In the genomic region with DNA sequence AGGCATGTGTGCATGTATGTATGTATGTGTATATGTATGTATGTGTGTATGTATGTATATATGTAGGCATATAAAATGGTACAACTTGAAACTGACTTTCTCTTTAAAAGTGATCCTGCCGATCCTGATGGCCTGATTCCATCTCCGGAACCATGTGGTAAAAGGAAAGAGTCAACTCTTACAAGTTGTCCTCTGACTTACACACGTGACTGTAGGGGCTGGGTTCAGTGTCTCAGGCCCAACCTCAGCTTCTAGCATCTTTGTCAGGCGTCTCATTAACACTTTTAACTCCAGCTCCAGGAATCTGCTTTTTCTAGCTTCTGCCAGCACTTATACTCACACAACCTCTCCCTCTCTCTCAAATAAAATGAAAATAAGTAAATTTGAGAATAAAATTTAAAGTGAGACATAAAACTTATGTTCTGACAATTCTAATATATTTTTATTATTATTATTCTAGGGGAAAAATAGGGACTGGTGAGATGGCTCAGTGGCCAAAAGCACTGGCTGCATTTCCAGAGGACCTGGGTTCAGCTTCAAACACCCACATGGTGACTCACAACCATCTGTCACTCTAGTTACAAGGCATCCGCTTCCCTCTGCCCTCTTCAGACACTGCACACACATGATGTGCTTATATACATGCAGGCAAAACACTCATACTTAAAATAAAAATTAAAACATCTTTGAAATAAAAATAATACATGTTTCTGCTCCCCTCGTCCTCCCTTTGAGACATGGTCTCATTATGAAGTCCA, we compare ENCODE assay signal across 21 mouse cellular contexts. TPM values are rescaled to one million over a fixed set of nuclear protein-coding genes. Genes with fewer than 3 reads are reported as not detected.
A peak's percentile ranks its signal among the peaks of the same experiment; 100 is the strongest.
DNase-seq lines count a peak whose midpoint lies in the region; ATAC-seq and TF ChIP-seq lines count a peak whose summit lies in the region.
"Had no signal": no experiment of that assay in that cellular context is flagged by ENCODE, and none has a peak within 500 bp of the region (broad histone marks: within the 10 kb centered on the region; RNA-seq: fewer than 3 reads in every experiment).

No protein-coding gene starts in this region.

- peaks cover 27% of the 10 kb centered on the region for H3K36me3 ChIP-seq in midbrain, postnatal 0 days (ENCODE audit: insufficient read depth, low read length)
- H3K36me3 ChIP-seq in forebrain, embryonic 11.5 days (ENCODE audit: control insufficient read depth, insufficient read depth, low read length): no peaks in the 10 kb centered on the region; the same call in 1 of the 2 replicates

- no peaks in the 10 kb centered on the region for H3K9me3 ChIP-seq in midbrain, postnatal 0 days (ENCODE audit: low read length)
- no peaks in the 10 kb centered on the region for H3K9me3 ChIP-seq in forebrain, embryonic 11.5 days (ENCODE audit: control insufficient read depth, low read length)
- H3K9me3 ChIP-seq: embryonic facial prominence, embryonic 15.5 days; heart, embryonic 10.5 days; midbrain, embryonic 13.5 days had no signal

- peak; percentile 18 for DNase-seq in adrenal gland, adult 8-10 months
- DNase-seq in adrenal gland, postnatal 10 days: no peak
- peak; percentile 76 for DNase-seq in 3T3-L1 (ENCODE audit: low read depth, low spot score)
- peak; percentile 64 to 83 for DNase-seq in cerebellum, adult 18-20 months
- no peak for DNase-seq in gastrocnemius, postnatal 4 days (ENCODE audit: low spot score in 2 of 2)
- DNase-seq in midbrain, postnatal 0 days (ENCODE audit: low spot score): no peak
- DNase-seq in forebrain, embryonic 11.5 days (ENCODE audit: low spot score): no peak
- DNase-seq: B cell, adult 2 months; heart, postnatal 14 days; kidney, adult 18-20 months; kidney, postnatal 25 days; left cerebral cortex, postnatal 4 days; lung, embryonic 14.5 days; thymus, postnatal 4 days had no signal

- no peaks in the 10 kb centered on the region for H3K27me3 ChIP-seq in midbrain, postnatal 0 days (ENCODE audit: insufficient read depth, low read length)
- H3K27me3 ChIP-seq in forebrain, embryonic 11.5 days (ENCODE audit: control insufficient read depth, insufficient read depth, low read length): no peaks in the 10 kb centered on the region
- H3K27me3 ChIP-seq: embryonic facial prominence, embryonic 15.5 days; midbrain, embryonic 13.5 days had no signal

- no peak for TF ChIP-seq POLR2A in embryonic fibroblast, embryonic 13.5 days (IDR thresholded peaks at IDR 0.05; ENCODE audit: low read depth, low read length)

- no peak for ATAC-seq in midbrain, postnatal 0 days (ENCODE audit: low FRiP score)
- no peak for ATAC-seq in forebrain, embryonic 11.5 days (replicated peaks; ENCODE audit: low FRiP score)
- ATAC-seq: forebrain, embryonic 14.5 days; midbrain, embryonic 13.5 days had no signal

- H3K27ac ChIP-seq in embryonic fibroblast, embryonic 13.5 days (ENCODE audit: insufficient read depth, low read length): peak overlapping the region; percentile 70
- no peak overlapping the region for H3K27ac ChIP-seq in midbrain, postnatal 0 days (ENCODE audit: low read depth, low read length)
- H3K27ac ChIP-seq in forebrain, embryonic 11.5 days (ENCODE audit: low read depth, low read length): no peak overlapping the region
- H3K27ac ChIP-seq: embryonic facial prominence, embryonic 15.5 days; heart, embryonic 10.5 days; hindbrain, embryonic 14.5 days; macrophage; midbrain, embryonic 13.5 days had no signal

- no peak overlapping the region for H3K4me3 ChIP-seq in embryonic fibroblast, embryonic 13.5 days (ENCODE audit: insufficient read depth, low read length)
- H3K4me3 ChIP-seq in midbrain, postnatal 0 days (ENCODE audit: low read depth, low read length): no peak overlapping the region
- H3K4me3 ChIP-seq in forebrain, embryonic 11.5 days (ENCODE audit: low read depth, low read length): no peak overlapping the region
- H3K4me3 ChIP-seq: embryonic facial prominence, embryonic 15.5 days; heart, embryonic 10.5 days; midbrain, embryonic 13.5 days had no signal

- 83% methylated on average over 6 of the region's 6 CpGs for WGBS in midbrain, postnatal 0 days
- WGBS in forebrain, embryonic 11.5 days: 84% methylated on average over 6 of the region's 6 CpGs

- TF ChIP-seq CTCF in embryonic fibroblast, embryonic 13.5 days (IDR thresholded peaks at IDR 0.05; ENCODE audit: borderline replicate concordance, insufficient read depth, low read length): no peak
- no peak for TF ChIP-seq CTCF in midbrain, postnatal 0 days (IDR thresholded peaks at IDR 0.05)

- peaks cover 7% of the 10 kb centered on the region for H3K4me1 ChIP-seq in embryonic fibroblast, embryonic 13.5 days (ENCODE audit: control insufficient read depth, insufficient read depth, low read length)
- no peaks in the 10 kb centered on the region for H3K4me1 ChIP-seq in midbrain, postnatal 0 days (ENCODE audit: insufficient read depth, low read length)
- no peaks in the 10 kb centered on the region for H3K4me1 ChIP-seq in forebrain, embryonic 11.5 days (replicated peaks; ENCODE audit: control insufficient read depth, insufficient read depth, low read length)
- H3K4me1 ChIP-seq: embryonic facial prominence, embryonic 15.5 days; heart, embryonic 10.5 days; midbrain, embryonic 13.5 days had no signal

- no peak overlapping the region for H3K4me2 ChIP-seq in midbrain, postnatal 0 days (ENCODE audit: low read depth, low read length, poor library complexity, severe bottlenecking)
- H3K4me2 ChIP-seq in forebrain, embryonic 11.5 days (ENCODE audit: low read depth, low read length, severe bottlenecking): no peak overlapping the region
- H3K4me2 ChIP-seq: embryonic facial prominence, embryonic 15.5 days; hindbrain, embryonic 14.5 days; lung, embryonic 14.5 days; midbrain, embryonic 13.5 days had no signal

- H3K9ac ChIP-seq in midbrain, postnatal 0 days (replicated peaks; ENCODE audit: low read length, poor library complexity, severe bottlenecking): no peak overlapping the region
- H3K9ac ChIP-seq in forebrain, embryonic 11.5 days (ENCODE audit: low read length): no peak overlapping the region
- H3K9ac ChIP-seq: embryonic facial prominence, embryonic 15.5 days; hindbrain, embryonic 14.5 days; lung, embryonic 14.5 days; midbrain, embryonic 13.5 days had no signal

RNA-seq across cellular contexts. Expression of gene Ankrd9, which starts 26.0 kb away (rescaled TPM):
- 10 to 100 TPM; 11.1 to 46.5 (median 17.7) TPM for total RNA-seq in adrenal gland, adult 8-10 months (2022)
- total RNA-seq in adrenal gland, postnatal 10 days (2021): 10 to 100 TPM; 35.7 to 49.7 TPM
- polyA plus RNA-seq in embryonic fibroblast, embryonic 13.5 days (2011; ENCODE audit: insufficient read length, low read depth, missing spikeins): 3.3 and 3.8 TPM in 2 replicates
- 10 to 100 TPM; 12.9 to 17.5 TPM for total RNA-seq in gastrocnemius, postnatal 4 days (2021)
- 11.8 and 14.0 TPM in 2 replicates for total RNA-seq in midbrain, postnatal 0 days (2014; rRNA removed)
- polyA plus RNA-seq in midbrain, postnatal 0 days (2015; fragmentation: Nextera tagmentation; extraction: Ambion mirVana): 12.1 and 13.4 TPM in 2 replicates
- polyA plus RNA-seq in forebrain, embryonic 11.5 days (2014; fragmentation: Nextera tagmentation; extraction: Ambion mirVana): 16.9 and 18.9 TPM in 2 replicates

Comparison
In these comparisons a context has a peak if more than half of its experiments do, and no peak if none do; other contexts are left out.
1. DNase-seq: peak in adrenal gland, adult 8-10 months (single experiment), 3T3-L1 (single experiment) and cerebellum, adult 18-20 months (2 of 2); none in adrenal gland, postnatal 10 days (single experiment), gastrocnemius, postnatal 4 days (0 of 2), midbrain, postnatal 0 days (single experiment) and forebrain, embryonic 11.5 days (single experiment).